Mouse (Mus musculus) layer of hippocampus, adult 9-11 months (tissue): Measurements from ENCODE around the gene Idi2.
"Not testable (repeated sequence)": the region's sequence is repeated elsewhere in the genome, so short reads cannot be mapped to it uniquely, and the experiment has no call there.

ENCODE experiments used
- DNase-seq: peaks from one replicate; pipeline ENCODE4 v3.0.0; 2022

Gene Idi2

DNA sequence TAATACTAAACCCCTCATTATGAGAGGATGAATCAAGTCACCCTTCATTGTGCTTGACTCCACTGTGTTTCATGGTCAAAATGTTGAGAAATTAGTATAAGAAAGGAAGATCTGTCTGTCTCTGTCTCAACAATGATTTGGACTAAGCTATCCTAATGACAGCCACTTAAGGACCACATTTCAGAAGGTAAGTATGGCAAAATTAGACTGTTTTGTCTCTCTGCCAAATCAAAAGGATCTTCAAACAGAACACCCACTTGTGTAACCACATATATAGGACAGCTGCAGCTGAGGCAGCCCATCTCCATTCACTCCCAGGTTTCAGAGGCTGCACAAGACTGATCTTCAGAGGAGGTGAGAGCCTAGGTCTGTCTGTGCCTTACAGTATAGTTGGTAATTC is at the start of gene Idi2:
Gene Idi2, plus strand, starts transcription at position 301 of the 400 bp plus-strand sequence.
- not testable (repeated sequence) for DNase-seq

GRCm38 (mm10) chr13:8905986-8906385 is 46.7 kb upstream of the Idi2 start:
- not testable (repeated sequence) for DNase-seq

- not testable (repeated sequence) for DNase-seq
These were observed 38.8 kb upstream of the Idi2 start for GRCm38 (mm10) chr13:8913890-8914289.

DNA sequence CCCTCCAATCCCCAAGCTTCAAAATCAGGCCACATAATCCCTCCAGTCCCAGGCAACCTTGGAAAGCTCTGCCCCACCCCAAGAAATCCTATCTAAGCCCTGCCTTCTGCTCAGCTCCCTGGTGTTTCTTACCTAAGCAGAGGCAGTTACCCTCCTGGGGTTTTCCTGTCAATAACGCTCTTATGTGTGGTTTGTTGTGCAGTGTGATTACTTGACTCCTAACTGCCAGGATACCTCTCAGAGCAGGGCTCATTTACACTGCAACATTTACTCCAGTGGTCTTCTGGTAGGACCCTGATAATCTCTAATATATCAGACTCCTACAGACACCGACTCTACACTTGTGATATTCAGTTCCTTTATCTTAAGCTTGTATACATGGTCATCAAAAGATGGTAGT is 19.2 kb upstream of the Idi2 start:
- DNase-seq, result no peak

DNA sequence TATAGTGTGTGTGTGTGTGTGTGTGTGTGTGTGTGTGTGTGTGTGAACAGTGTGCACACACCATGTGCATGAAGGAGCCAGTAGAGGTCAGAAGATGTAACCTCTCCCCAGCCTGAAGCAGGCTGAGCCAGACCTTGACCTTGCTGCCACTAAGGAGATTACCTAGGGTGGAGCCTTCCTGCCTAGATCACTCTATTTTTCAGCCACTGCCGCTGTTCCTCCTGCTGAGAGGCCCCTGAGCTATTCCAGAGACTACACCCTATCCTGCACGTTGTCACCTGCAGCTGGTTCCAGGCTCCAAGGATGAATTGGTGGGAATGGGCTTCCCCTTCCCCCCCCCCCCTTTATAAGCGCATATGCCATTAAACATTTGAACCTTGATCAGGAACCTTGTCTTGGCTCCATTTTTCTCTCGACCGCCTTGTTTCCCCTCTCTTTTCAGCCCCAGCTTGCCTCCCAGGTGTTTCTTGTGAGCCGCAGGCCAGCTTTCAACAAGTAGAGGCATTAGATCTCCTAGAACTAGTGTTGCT is 15.0 kb upstream of the Idi2 start:
- not testable (repeated sequence) for DNase-seq

DNA sequence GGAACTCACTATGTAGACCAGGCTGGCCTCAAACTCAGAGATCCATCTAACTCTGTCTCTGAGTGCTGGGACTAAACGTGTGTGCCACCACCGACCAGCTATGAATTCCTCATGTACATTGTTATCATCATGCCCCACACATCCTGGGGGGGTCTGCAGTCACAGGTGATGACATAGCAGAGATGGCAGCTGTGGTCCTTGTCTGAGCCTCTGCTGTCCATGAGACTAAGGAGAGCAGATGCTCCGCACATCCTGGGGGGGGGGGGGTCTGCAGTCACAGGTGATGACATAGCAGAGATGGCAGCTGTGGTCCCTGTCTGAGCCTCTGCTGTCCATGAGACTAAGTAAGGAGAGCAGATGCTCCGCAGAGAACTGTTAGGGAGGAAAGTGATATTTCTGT is 11.6 kb upstream of the Idi2 start:
- not testable (repeated sequence) for DNase-seq

- not testable (repeated sequence) for DNase-seq
These were observed 11.0 kb upstream of the Idi2 start for GRCm38 (mm10) chr13:8941701-8942100.

DNA sequence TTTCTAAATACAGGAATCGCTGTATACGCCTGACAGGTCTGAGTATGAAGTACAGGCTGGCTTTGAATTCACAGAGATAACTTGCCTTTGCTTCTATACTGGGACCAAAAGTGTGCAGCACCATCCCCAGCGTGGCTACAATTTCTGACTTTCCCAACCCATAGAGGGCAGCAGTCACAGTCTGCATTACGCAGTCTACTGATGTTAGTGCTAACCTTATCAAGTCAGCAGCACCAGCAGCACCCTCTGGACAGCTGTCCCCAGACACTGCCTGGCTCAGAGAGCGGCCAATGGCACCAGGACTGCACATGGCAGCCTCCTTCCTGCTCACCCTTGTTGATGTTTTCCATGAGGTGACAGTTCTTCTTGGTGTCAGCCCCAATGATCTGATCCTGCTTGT is 8.8 kb upstream of the Idi2 start:
- DNase-seq, result not testable (repeated sequence)

GRCm38 (mm10) chr13:8948131-8948530 is 4.5 kb upstream of the Idi2 start, which contains the start of gene Gm9745:
Gm9745 (minus strand) TSS chr13:8948231.
- not testable (repeated sequence) for DNase-seq

DNA sequence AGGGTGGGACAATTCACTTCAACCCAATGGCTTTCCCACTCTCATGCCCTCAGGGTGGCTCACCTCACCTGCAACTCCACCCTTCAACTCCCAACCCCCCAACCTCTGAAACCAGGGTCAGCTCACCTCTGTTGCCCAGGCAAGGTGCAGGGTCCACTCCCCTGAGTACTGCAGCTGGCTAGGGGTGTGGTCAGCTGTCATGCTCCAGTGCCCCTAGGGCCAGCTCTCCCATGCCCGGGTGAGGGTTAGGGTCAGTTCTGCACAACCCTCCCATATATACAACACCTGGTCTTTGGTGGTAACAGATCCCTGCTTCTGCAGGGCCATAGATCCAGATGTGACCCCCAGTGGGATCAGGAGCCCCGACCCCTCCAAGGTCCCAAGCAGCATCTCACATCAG is 2.5 kb downstream of the Idi2 start:
- not testable (repeated sequence) for DNase-seq

- DNase-seq, result not testable (repeated sequence)
These were observed 4.2 kb downstream of the Idi2 start for GRCm38 (mm10) chr13:8956873-8957272.

GRCm38 (mm10) chr13:8959058-8959457 is 6.4 kb downstream of the Idi2 start:
- not testable (repeated sequence) for DNase-seq

DNA sequence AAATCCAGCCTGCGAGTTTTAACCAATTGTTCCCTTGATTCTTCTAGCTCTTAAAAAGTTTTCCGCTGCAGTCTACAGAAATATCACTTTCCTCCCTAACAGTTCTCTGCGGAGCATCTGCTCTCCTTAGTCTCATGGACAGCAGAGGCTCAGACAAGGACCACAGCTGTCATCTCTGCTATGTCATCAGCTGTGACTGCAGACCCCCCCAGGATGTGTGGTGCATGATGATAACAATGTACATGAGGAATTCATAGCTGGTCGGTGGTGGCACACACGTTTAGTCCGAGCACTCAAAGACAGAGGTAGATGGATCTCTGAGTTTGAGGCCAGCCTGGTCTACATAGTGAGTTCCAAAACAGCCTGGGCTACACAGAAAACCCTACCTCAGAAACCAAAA is 6.9 kb downstream of the Idi2 start:
- DNase-seq, result not testable (repeated sequence)

- DNase-seq, result not testable (repeated sequence)
These were observed 8.6 kb downstream of the Idi2 start for GRCm38 (mm10) chr13:8961128-8961888.

DNA sequence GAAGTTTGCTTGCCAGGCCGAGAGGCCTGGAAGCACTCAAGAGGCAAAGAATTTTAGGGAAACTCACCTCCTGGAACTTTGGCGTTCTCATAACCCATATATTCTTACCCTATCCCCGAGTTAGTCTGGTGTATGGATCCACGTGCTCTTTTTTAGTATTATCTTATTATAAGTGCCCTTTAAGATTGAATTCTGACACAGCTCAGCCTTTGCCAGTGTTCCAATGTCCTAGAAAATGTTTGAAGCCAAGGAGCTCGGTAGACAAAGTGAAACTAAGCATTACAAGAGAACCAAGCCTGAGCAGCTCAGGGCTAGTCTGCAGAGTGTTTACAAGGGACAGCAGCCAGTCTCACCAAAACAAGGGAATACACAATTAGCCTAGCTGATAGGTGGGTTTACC is 9.6 kb downstream of the Idi2 start:
- not testable (repeated sequence) for DNase-seq

DNA sequence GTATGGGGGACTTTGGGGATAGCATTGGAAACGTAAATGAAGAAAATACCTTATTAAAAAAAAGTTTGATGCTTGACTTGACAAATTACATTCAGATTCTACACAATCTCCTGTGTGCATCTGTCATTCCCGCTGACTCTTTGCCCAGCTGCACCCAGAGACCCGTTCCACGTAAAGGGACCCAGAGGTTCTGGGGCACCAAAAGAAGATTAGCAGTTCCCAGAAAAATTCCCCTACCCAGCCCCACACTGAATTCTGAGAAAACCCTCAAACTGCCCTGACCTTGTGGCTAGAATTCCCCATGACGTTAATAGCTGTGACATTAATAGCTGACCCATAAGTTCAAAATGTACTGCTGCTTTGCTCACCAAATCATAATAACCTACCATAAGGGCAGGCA is 12.6 kb downstream of the Idi2 start:
- no peak for DNase-seq

DNA sequence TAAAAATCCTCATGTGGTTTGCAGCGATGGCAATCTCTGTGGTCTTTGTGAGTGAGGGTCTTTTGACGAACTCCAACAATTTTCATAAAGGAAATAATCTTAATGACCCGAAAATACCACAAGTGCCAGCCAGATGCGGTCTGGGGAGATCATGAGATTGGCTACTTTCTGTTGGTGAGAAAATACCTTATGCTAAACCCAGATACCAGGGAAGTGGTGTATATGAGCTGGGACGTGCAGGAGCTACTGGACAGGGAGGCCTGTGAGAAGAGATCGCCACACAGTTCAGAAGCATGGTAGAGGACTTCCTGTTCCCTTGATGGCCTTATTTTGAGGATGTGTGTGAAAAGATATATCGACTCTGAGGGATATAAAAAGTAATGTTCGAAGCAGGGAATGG is 15.1 kb downstream of the Idi2 start:
- no peak for DNase-seq

GRCm38 (mm10) chr13:8972369-8972768 is 19.7 kb downstream of the Idi2 start:
- DNase-seq, result no peak

GRCm38 (mm10) chr13:8972972-8973371 is 20.3 kb downstream of the Idi2 start:
- no peak for DNase-seq

- no peak for DNase-seq
These were observed 39.6 kb downstream of the Idi2 start for GRCm38 (mm10) chr13:8992231-8992630.

GRCm38 (mm10) chr13:8995159-8995989 is 42.7 kb downstream of the Idi2 start:
- DNase-seq, result peak; percentile 6

DNA sequence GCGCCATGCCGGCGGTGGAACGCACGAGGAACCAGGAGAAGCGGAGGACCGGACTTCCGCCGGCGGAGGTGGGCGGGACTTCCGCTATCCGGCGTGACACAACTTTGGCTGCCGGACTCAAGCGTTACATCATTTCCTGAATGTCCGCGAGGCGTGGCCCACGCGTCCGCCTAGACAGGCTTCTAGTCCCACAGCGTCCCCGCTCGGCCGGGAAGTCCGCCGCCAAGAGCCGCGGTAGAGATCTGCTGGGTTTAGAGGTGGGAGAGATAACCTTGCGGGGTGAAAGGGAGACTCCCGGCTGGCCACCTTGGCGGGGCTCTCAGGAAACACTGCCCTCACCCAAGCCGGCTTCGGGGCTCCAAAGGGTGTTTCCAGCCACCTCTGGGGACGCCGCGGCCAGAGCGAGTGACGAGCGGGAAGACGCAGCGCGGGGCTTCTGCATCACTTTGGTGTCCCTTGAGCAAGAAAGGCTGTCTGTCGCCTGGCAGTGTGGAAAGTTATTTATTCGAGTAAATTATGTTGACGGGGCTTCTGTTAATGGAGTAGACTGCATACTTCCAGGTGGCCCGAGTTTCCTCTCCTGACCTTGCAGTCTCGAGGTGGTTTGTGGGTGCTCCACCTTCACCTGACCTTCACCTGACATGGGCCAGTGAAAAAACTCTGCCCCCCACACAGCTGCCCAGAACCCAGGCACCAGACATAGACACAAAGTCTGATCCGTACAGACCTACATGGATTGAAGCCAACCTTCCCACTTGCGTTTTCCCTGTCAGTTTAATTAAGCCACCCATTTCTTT is 43.5 kb downstream of the Idi2 start, which contains the start of gene Gtpbp4:
Gene Gtpbp4, minus strand, starts transcription at position 94 of the 797 bp plus-strand sequence.
- peak; percentile 97 for DNase-seq

GRCm38 (mm10) chr13:8997221-8997620 is 44.6 kb downstream of the Idi2 start:
- DNase-seq, result not testable (repeated sequence)
